8 mouse cellular contexts compared by ENCODE assay signal in genomic region chr1:179958871-179959720, GRCm38 (mm10). TPM values are rescaled to one million over a fixed set of nuclear protein-coding genes. Genes with fewer than 3 reads are reported as not detected.
DNase-seq lines count a peak whose midpoint lies in the region; ATAC-seq and TF ChIP-seq lines count a peak whose summit lies in the region.

No protein-coding gene starts in this region.

- intact Hi-C loops in left cerebral cortex, postnatal 14 days (cut with DNase I), result loop anchor here (5.0 kb wide), 1 partner anchor 97 kb away; no protein-coding TSS in a partner anchor

- no peak for TF ChIP-seq CTCF in embryonic fibroblast, embryonic 13.5 days (IDR thresholded peaks at IDR 0.05; ENCODE audit: borderline replicate concordance, insufficient read depth, low read length)
- TF ChIP-seq CTCF in small intestine, adult 2 months (IDR thresholded peaks at IDR 0.05; ENCODE audit: extremely low read depth, insufficient read length, insufficient replicate concordance, low read depth, low read length), result no peak

- 0 out of 2 replicates have a peak, but pooled peaks have one; percentile 14 for TF ChIP-seq POLR2A in embryonic fibroblast, embryonic 13.5 days (IDR thresholded peaks at IDR 0.05; ENCODE audit: low read depth, low read length)
- TF ChIP-seq POLR2A in small intestine, adult 2 months (IDR thresholded peaks at IDR 0.05; ENCODE audit: low read depth, low read length), result no peak

- WGBS in hindbrain, embryonic 14.5 days, result 4% methylated on average over 40 of the region's 41 CpGs
- 5% methylated on average over 41 of the region's 41 CpGs for WGBS in midbrain, embryonic 10.5 days
- WGBS in small intestine, adult 2 months, result 11% methylated on average over 41 of the region's 41 CpGs

- no peaks in the 10 kb centered on the region for H3K27me3 ChIP-seq in hindbrain, embryonic 14.5 days (ENCODE audit: control insufficient read depth, insufficient read depth, low read length)
- no peaks in the 10 kb centered on the region; the same call in 1 of the 2 replicates for H3K27me3 ChIP-seq in midbrain, embryonic 10.5 days (ENCODE audit: low read depth, poor library complexity, severe bottlenecking)
- 0 out of 2 replicates have a peak, but pooled peaks cover 6% of the 10 kb centered on the region for H3K27me3 ChIP-seq in small intestine, adult 2 months (ENCODE audit: control insufficient read depth, insufficient read depth, low read length)

- peak overlapping the region; percentile 87 for H3K27ac ChIP-seq in embryonic fibroblast, embryonic 13.5 days (ENCODE audit: insufficient read depth, low read length)
- H3K27ac ChIP-seq in hindbrain, embryonic 14.5 days, result peak overlapping the region; percentile 99
- H3K27ac ChIP-seq in midbrain, embryonic 10.5 days (replicated peaks), result peak overlapping the region; percentile 96
- H3K27ac ChIP-seq in small intestine, adult 2 months (ENCODE audit: insufficient read depth, low read depth, low read length), result peak overlapping the region; percentile 14; the same call in 1 of the 2 replicates

- ATAC-seq in hindbrain, embryonic 14.5 days (ENCODE audit: low FRiP score), result no peak; the same call in 1 of the 2 replicates

- H3K9ac ChIP-seq in hindbrain, embryonic 14.5 days, result peak overlapping the region; percentile 95

- no peaks in the 10 kb centered on the region for H3K9me3 ChIP-seq in hindbrain, embryonic 14.5 days (ENCODE audit: control insufficient read depth, low read length)
- no peaks in the 10 kb centered on the region for H3K9me3 ChIP-seq in midbrain, embryonic 10.5 days (replicated peaks)

- peak overlapping the region; percentile 85 for H3K4me2 ChIP-seq in hindbrain, embryonic 14.5 days (replicated peaks)

- no peaks in the 10 kb centered on the region for H3K4me1 ChIP-seq in embryonic fibroblast, embryonic 13.5 days (ENCODE audit: control insufficient read depth, insufficient read depth, low read length)
- H3K4me1 ChIP-seq in hindbrain, embryonic 14.5 days (replicated peaks; ENCODE audit: control insufficient read depth, insufficient read depth, low read length), result peaks cover 28% of the 10 kb centered on the region
- H3K4me1 ChIP-seq in midbrain, embryonic 10.5 days, result peaks cover 38% of the 10 kb centered on the region
- H3K4me1 ChIP-seq in small intestine, adult 2 months (ENCODE audit: control insufficient read depth, insufficient read depth, insufficient read length, low read length), result no peaks in the 10 kb centered on the region; the same call in 1 of the 2 replicates

- no peaks in the 10 kb centered on the region for H3K36me3 ChIP-seq in hindbrain, embryonic 14.5 days (replicated peaks; ENCODE audit: control insufficient read depth, insufficient read depth)
- no peaks in the 10 kb centered on the region for H3K36me3 ChIP-seq in midbrain, embryonic 10.5 days
- H3K36me3 ChIP-seq in small intestine, adult 2 months (ENCODE audit: control insufficient read depth, insufficient read depth, low read length), result no peaks in the 10 kb centered on the region

- H3K4me3 ChIP-seq in embryonic fibroblast, embryonic 13.5 days (ENCODE audit: insufficient read depth, low read length), result peak overlapping the region; percentile 51
- peak overlapping the region; percentile 67 for H3K4me3 ChIP-seq in hindbrain, embryonic 14.5 days (replicated peaks; ENCODE audit: low read length)
- peak overlapping the region; percentile 85 for H3K4me3 ChIP-seq in midbrain, embryonic 10.5 days
- H3K4me3 ChIP-seq in small intestine, adult 2 months (ENCODE audit: low read depth, low read length), result peak overlapping the region; percentile 86

- DNase-seq in cerebellum, adult 11 months, result peak; percentile 45
- DNase-seq in cerebellum, adult 9-11 months, result no peak
- peak; percentile 42 to 64 for DNase-seq in adrenal gland, postnatal 36 days
- DNase-seq in hindbrain, embryonic 14.5 days (ENCODE audit: low spot score), result peak; percentile 54
- DNase-seq in left cerebral cortex, postnatal 14 days (ENCODE audit: low spot score in 2 of 2), result peak; percentile 39 to 58
- no peak for DNase-seq in midbrain, embryonic 10.5 days (ENCODE audit: low spot score)

RNA-seq across cellular contexts. Expression of gene Cdc42bpa, which starts 1.2 kb away (rescaled TPM):
- 10 to 100 TPM; 49.9 to 59.9 TPM for total RNA-seq in adrenal gland, postnatal 36 days (2021)
- polyA plus RNA-seq in embryonic fibroblast, embryonic 13.5 days (2011; ENCODE audit: insufficient read length, low read depth, missing spikeins), result 109 and 138 TPM in 2 replicates
- 25.0 and 27.0 TPM in 2 replicates for polyA plus RNA-seq in hindbrain, embryonic 14.5 days (2014; fragmentation: Nextera tagmentation; extraction: Ambion mirVana)
- total RNA-seq in left cerebral cortex, postnatal 14 days (2021), result 100 to 1,000 TPM; 211 to 234 TPM
- 11.7 and 13.0 TPM in 2 replicates for polyA plus RNA-seq in midbrain, embryonic 10.5 days (2016; fragmentation: Nextera tagmentation; extraction: Ambion mirVana)
- 3.3 and 6.6 TPM in 2 replicates for polyA plus RNA-seq in small intestine, adult 2 months (2012; rRNA removed)

Comparison
In these comparisons a context has a peak if more than half of its experiments do, and no peak if none do; other contexts are left out.
1. DNase-seq: peak in cerebellum, adult 11 months (single experiment), adrenal gland, postnatal 36 days (2 of 2), hindbrain, embryonic 14.5 days (single experiment) and left cerebral cortex, postnatal 14 days (2 of 2); none in cerebellum, adult 9-11 months (single experiment) and midbrain, embryonic 10.5 days (single experiment).
2. H3K27ac ChIP-seq: peak in every context shown above with its lines; median percentile 99 in hindbrain, embryonic 14.5 days; 96 in midbrain, embryonic 10.5 days; 87 in embryonic fibroblast, embryonic 13.5 days; 14 in small intestine, adult 2 months.
3. Peak in every context shown above with its lines, with median percentiles within 50 percentile points of each other: H3K4me3 ChIP-seq.